Comparison of ENCODE assay signal across 8 mouse cellular contexts in the genomic region with DNA sequence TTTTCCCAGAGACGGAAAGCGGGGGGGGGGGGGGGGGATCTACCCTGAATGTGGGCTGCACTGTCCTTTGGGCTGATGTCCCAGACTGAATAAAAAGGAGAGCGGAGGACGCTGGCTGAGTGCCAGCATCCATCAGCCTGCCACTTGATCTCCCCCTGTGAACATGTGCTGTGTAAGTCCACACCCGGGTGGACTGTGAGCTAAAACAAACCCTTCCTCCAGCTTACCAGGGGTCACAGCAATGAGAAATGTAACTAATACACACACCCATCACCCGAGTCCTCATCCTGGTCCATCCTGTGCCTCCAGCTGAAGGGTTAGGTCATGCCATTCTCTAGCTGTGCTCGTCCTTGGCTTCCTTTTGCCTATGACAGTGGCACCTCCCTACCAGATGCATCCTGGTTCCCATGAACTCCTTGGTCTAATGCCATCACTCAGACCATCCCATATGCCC. TPM values are rescaled to one million over a fixed set of nuclear protein-coding genes. Genes with fewer than 3 reads are reported as not detected.
A peak's percentile ranks its signal among the peaks of the same experiment; 100 is the strongest.
DNase-seq lines count a peak whose midpoint lies in the region; ATAC-seq lines count a peak whose summit lies in the region.
"Had no signal": no experiment of that assay in that cellular context is flagged by ENCODE, and none has a peak within 500 bp of the region (broad histone marks: within the 10 kb centered on the region; RNA-seq: fewer than 3 reads in every experiment).

No protein-coding gene starts in this region.

- DNase-seq in lung, postnatal 25 days (ENCODE audit: low spot score), result no peak
- DNase-seq in embryonic facial prominence, embryonic 14.5 days (ENCODE audit: low spot score), result peak; percentile 83
- DNase-seq in heart, postnatal 10 days, result peak; percentile 52 to 60
- DNase-seq in ovary, postnatal 36 days (ENCODE audit: low spot score), result no peak
- DNase-seq in urinary bladder, postnatal 14 days (ENCODE audit: low spot score), result no peak

- H3K36me3 ChIP-seq in lung, embryonic 15.5 days, result peaks cover 42% of the 10 kb centered on the region
- peaks cover 44% of the 10 kb centered on the region for H3K36me3 ChIP-seq in embryonic facial prominence, embryonic 14.5 days (ENCODE audit: control insufficient read depth, insufficient read depth, low read length)
- peaks cover 45% of the 10 kb centered on the region for H3K36me3 ChIP-seq in midbrain, embryonic 13.5 days

- 11% methylated on average over 7 of the region's 7 CpGs for WGBS in lung, embryonic 15.5 days
- WGBS in embryonic facial prominence, embryonic 14.5 days, result 43% methylated on average over 7 of the region's 7 CpGs
- 38% methylated on average over 7 of the region's 7 CpGs for WGBS in midbrain, embryonic 13.5 days

- peaks cover 58% of the 10 kb centered on the region for H3K4me1 ChIP-seq in lung, embryonic 15.5 days
- H3K4me1 ChIP-seq in embryonic facial prominence, embryonic 14.5 days (ENCODE audit: control insufficient read depth, insufficient read depth, low read length), result peaks cover 45% of the 10 kb centered on the region
- peaks cover 59% of the 10 kb centered on the region for H3K4me1 ChIP-seq in midbrain, embryonic 13.5 days (replicated peaks)

- H3K27ac ChIP-seq in lung, embryonic 15.5 days, result 0 out of 2 replicates have a peak overlapping the region, but pooled peaks have one; percentile 51
- H3K27ac ChIP-seq in embryonic facial prominence, embryonic 14.5 days (replicated peaks; ENCODE audit: low read depth, low read length), result no peak overlapping the region
- peak overlapping the region; percentile 76 for H3K27ac ChIP-seq in midbrain, embryonic 13.5 days

- H3K27me3 ChIP-seq in lung, embryonic 15.5 days, result no peaks in the 10 kb centered on the region
- no peaks in the 10 kb centered on the region for H3K27me3 ChIP-seq in embryonic facial prominence, embryonic 14.5 days (replicated peaks; ENCODE audit: control insufficient read depth, insufficient read depth, low read length)
- H3K27me3 ChIP-seq in midbrain, embryonic 13.5 days, result no peaks in the 10 kb centered on the region

- intact Hi-C loops in heart, postnatal 10 days (cut with DNase I), result loop anchor here (2.0 kb wide), 1 partner anchor 25 kb away; no protein-coding TSS in a partner anchor

- peak; percentile 58; the same call in 1 of the 2 replicates for ATAC-seq in lung, embryonic 15.5 days (ENCODE audit: borderline replicate concordance, extremely low read depth, low FRiP score, low TSS enrichment)
- peak; percentile 43; the same call in 1 of the 2 replicates for ATAC-seq in embryonic facial prominence, embryonic 14.5 days (ENCODE audit: low read depth)
- ATAC-seq in midbrain, embryonic 13.5 days, result peak; percentile 78

- no peak overlapping the region for H3K9ac ChIP-seq in lung, embryonic 15.5 days
- H3K9ac ChIP-seq in embryonic facial prominence, embryonic 14.5 days (ENCODE audit: low read depth, low read length), result no peak overlapping the region
- H3K9ac ChIP-seq in midbrain, embryonic 13.5 days (replicated peaks), result no peak overlapping the region

- H3K4me2 ChIP-seq in lung, embryonic 15.5 days, result no peak overlapping the region
- H3K4me2 ChIP-seq in embryonic facial prominence, embryonic 14.5 days (ENCODE audit: low read depth, low read length), result no peak overlapping the region
- H3K4me2 ChIP-seq in midbrain, embryonic 13.5 days (replicated peaks), result no peak overlapping the region

- no peak overlapping the region for H3K4me3 ChIP-seq in lung, embryonic 15.5 days
- H3K4me3 ChIP-seq in embryonic facial prominence, embryonic 14.5 days (ENCODE audit: low read depth, low read length), result no peak overlapping the region
- no peak overlapping the region for H3K4me3 ChIP-seq in midbrain, embryonic 13.5 days (replicated peaks)

- H3K9me3 ChIP-seq in lung, embryonic 15.5 days, result no peaks in the 10 kb centered on the region
- no peaks in the 10 kb centered on the region for H3K9me3 ChIP-seq in embryonic facial prominence, embryonic 14.5 days (ENCODE audit: control insufficient read depth, low read length)
- H3K9me3 ChIP-seq in midbrain, embryonic 13.5 days, result no peaks in the 10 kb centered on the region

RNA-seq across cellular contexts. Expression of gene Itm2c, which starts 8.1 kb away (rescaled TPM):
- 208 and 219 TPM in 2 replicates for polyA plus RNA-seq in lung, embryonic 15.5 days (2015; fragmentation: Nextera tagmentation; extraction: Ambion mirVana)
- 158 and 177 TPM in 2 replicates for polyA plus RNA-seq in embryonic facial prominence, embryonic 14.5 days (2014; fragmentation: Nextera tagmentation; extraction: Ambion mirVana)
- total RNA-seq in heart, postnatal 10 days (2021), result 100 to 1,000 TPM in 1 of 2 experiments, 10 to 100 TPM in 1; 96.4 to 109 TPM
- 179 and 201 TPM in 2 replicates for polyA plus RNA-seq in midbrain, embryonic 13.5 days (2015; fragmentation: Nextera tagmentation; extraction: Ambion mirVana)

RNA-seq across cellular contexts. Expression of gene 4933407L21Rik, which starts 26.1 kb away (rescaled TPM):
- polyA plus RNA-seq in lung, embryonic 15.5 days (2015; fragmentation: Nextera tagmentation; extraction: Ambion mirVana), result 0.14 and 0.47 TPM in 2 replicates
- polyA plus RNA-seq in embryonic facial prominence, embryonic 14.5 days (2014; fragmentation: Nextera tagmentation; extraction: Ambion mirVana), result 0.43 and 0.54 TPM in 2 replicates
- under 1 TPM in 1 of 2 experiments, not detected in 1; 0.17 TPM for total RNA-seq in heart, postnatal 10 days (2021)
- 6.4 and 6.5 TPM in 2 replicates for polyA plus RNA-seq in midbrain, embryonic 13.5 days (2015; fragmentation: Nextera tagmentation; extraction: Ambion mirVana)

RNA-seq across cellular contexts. Expression of gene Gpr55, which starts 58.7 kb away (rescaled TPM):
- polyA plus RNA-seq in lung, embryonic 15.5 days (2015; fragmentation: Nextera tagmentation; extraction: Ambion mirVana), result 0.09 TPM in 1 of 2 replicates, not detected in the other
- polyA plus RNA-seq in embryonic facial prominence, embryonic 14.5 days (2014; fragmentation: Nextera tagmentation; extraction: Ambion mirVana), result not detected in 2 replicates
- not detected for total RNA-seq in heart, postnatal 10 days (2021)
- 0.05 and 0.07 TPM in 2 replicates for polyA plus RNA-seq in midbrain, embryonic 13.5 days (2015; fragmentation: Nextera tagmentation; extraction: Ambion mirVana)
- total RNA-seq: gastrocnemius, adult 8-10 months had no signal

Comparison
In these comparisons a context has a peak if more than half of its experiments do, and no peak if none do; other contexts are left out.
1. DNase-seq: peak in embryonic facial prominence, embryonic 14.5 days (single experiment) and heart, postnatal 10 days (2 of 2); none in lung, postnatal 25 days (single experiment), ovary, postnatal 36 days (single experiment) and urinary bladder, postnatal 14 days (single experiment).
2. Peak in every context shown above with its lines, with median percentiles within 50 percentile points of each other: ATAC-seq.